Mouse (Mus musculus) CH12.LX (cell line): ENCODE measurements around the gene Prss8.

Experiments
- CTCF ChIP-seq, 2 experiments: IDR thresholded peaks in 1 of 2; conservative IDR thresholded peaks in 1 of 2; 2 replicates each; pipeline ENCODE4 v1.5.1; 2011 to 2012; ENCODE audit warnings: low read depth in 2 of 2, low read length in 2 of 2, improper control_type of control experiment in 1 of 2, inconsistent platforms in 1 of 2, mild to moderate bottlenecking in 1 of 2, moderate library complexity in 1 of 2
- EP300 ChIP-seq: IDR thresholded peaks from 2 replicates; pipeline ENCODE4 v1.6.1; 2011; ENCODE audit warnings: low read length, improper control_type of control experiment
- HCFC1 ChIP-seq: IDR thresholded peaks from 2 replicates; pipeline ENCODE4 v1.6.1; 2012; ENCODE audit warnings: low read depth, mild to moderate bottlenecking, inconsistent platforms, low read length, improper control_type of control experiment
- MAX ChIP-seq: IDR thresholded peaks from 2 replicates; pipeline ENCODE4 v1.6.1; 2011; ENCODE audit warnings: low read length, improper control_type of control experiment
- NELFE ChIP-seq: IDR thresholded peaks from 2 replicates; pipeline ENCODE4 v1.6.1; 2011; ENCODE audit warnings: low read depth, low read length, improper control_type of control experiment
- POLR2A ChIP-seq: IDR thresholded peaks from 2 replicates; pipeline ENCODE4 v1.6.1; 2011; ENCODE audit warnings: low read depth, mild to moderate bottlenecking, improper control_type of control experiment, low read length
- ZC3H11A ChIP-seq: IDR thresholded peaks from 2 replicates; pipeline ENCODE4 v1.6.1; 2012; ENCODE audit warnings: low read depth, mild to moderate bottlenecking, inconsistent platforms, low read length, improper control_type of control experiment

DNA sequence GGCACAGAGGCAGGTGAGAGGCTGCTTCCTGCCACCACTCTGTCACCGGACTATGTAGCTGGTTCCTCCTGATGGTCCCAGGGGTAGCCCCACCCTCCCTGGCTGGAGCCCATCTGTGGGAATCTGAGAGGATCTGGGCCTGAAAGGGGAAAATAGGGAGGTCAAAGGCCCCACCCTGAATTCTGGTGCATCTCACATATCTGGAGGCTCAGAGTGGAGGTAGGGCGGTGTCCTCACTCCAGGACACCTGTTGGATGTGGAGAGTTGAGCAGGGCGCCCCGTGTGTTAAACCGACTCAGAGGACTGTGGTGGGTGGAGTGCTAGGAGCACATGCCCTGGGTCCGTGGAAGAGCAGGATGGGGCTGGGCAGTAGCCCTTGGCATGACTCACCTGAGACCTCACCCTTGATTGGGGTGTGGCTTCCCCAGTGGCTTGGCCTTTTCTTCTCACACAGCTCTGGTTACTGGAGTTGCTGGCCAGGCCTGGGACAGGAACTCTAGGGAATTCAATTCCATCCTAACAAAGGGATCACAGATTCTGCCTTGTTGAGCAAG lies 16.6 kb upstream of the Prss8 start, which contains the start of gene Prss36:
- no peak for TF ChIP-seq NELFE
- TF ChIP-seq CTCF (conservative IDR thresholded peaks at IDR 0.05 in 1 of 2, IDR thresholded peaks at IDR 0.05 in 1 of 2; ENCODE audit: low read depth in 2 of 2, low read length in 2 of 2): no peak
- TF ChIP-seq HCFC1: no peak
- TF ChIP-seq ZC3H11A: no peak
- TF ChIP-seq MAX: no peak
- no peak for TF ChIP-seq POLR2A
- TF ChIP-seq EP300: no peak
